Mouse (Mus musculus): ENCODE results near the gene Usp24.

GRCm38 (mm10) chr4:106429106-106429505, 113.1 kb downstream of the Usp24 start:
- TF ChIP-seq POLR2A (IDR thresholded peaks at IDR 0.05; ENCODE audit: insufficient read depth, low read depth, low read length) (no peak), CTCF (IDR thresholded peaks at IDR 0.05; ENCODE audit: insufficient read depth, low read depth, low read length) (no peak)
